Mouse (Mus musculus) activated CD4-positive, CD25-positive, alpha-beta regulatory T cell, adult 4 months (primary cell): ENCODE measurements at regions not wholly inside any gene's neighbourhood (a gene's known extent, or its start where the extent isn't known, plus 50 kb on each side); places are given as distances from the start of the nearest gene placed in this dataset.

Experiments used
- ATAC-seq: one replicate; pipeline ENCODE4 v1.8.0; 2017

- no peak for ATAC-seq
Measured at GRCm38 (mm10) chr2:128438161-128438822, 152.7 kb upstream of the Spdye4c start.

DNA sequence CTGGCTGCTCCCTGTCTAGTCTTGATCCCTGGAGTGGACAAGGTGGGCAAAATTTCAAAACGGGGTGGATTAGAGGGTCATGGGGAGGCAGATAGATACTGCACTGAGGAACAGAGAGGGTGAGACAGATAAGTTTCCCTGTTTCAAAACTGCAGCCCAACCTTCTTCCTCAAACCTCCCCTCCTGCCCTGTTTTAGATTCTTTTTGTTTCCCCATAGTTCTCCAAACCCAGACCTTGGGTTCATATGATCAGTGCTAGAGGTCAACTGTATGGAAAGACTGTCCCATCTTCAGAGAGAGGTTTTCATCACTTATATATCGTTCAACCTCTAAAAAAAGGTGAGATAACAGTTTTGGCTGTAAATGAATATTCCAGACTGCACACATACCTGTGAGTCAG is 152.1 kb upstream of the Spdye4c start:
- no peak for ATAC-seq

DNA sequence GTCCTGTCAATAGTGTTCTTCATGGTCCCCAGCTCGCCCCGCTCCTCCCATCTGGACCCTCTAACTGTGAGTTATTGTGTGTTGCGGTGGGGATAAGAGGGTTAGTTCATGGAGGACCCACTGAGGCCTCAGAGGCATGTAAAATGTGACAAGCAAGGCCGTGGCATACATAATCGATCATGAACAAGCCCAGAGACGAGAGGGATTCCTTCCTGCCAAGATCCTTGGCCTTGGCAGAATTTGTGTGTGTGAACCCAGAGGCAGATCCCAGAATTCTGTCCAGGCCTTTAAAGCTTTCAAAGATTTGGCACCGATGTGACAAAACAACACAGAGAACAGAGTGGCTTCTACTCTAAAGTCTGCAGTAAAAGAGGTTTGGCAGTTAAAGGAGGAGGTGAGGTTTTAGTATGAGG is 146.4 kb upstream of the Spdye4c start:
- ATAC-seq, result no peak

- ATAC-seq, result no peak
Measured at GRCm38 (mm10) chr2:128445443-128445842, 145.6 kb upstream of the Spdye4c start.

DNA sequence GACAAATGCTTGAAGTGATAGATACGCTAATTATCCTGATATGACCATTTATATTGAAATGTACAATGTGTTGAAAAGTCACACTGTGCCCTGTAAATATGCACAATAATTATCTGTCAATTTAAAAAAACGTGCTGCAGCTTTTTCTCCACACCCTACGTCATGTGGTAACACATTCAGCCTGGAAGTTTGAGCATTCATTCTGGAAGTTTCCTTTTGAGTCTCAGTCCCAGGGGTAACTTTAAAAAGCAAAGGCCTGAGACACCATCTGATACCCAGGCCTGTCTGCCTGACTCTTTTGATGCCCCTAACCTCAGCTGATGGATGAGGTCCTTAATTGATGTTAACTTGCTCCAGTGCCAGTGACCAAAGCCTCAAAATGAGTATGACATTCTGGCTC is 141.7 kb upstream of the Spdye4c start:
- no peak for ATAC-seq

DNA sequence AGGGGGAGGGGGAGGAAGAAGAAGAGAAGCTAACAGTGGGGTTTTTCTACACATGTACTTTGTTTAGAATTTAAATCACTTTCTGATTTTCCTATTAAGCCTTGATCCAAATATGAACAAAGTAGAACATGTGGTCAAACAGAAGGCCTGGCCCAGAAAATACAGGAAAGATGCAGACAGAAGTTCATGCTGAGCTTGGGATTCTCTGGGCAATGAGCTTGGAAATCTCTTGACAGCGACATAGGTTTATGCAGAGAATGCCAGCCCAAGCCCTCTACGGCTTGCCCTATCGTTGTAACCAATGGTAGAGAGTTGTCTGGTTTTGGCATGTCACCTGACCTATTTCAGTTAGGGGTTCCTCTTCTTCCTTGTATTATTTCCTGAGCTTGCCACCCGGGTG is 141.0 kb upstream of the Spdye4c start:
- no peak for ATAC-seq

- peak; percentile 99 for ATAC-seq
Measured at GRCm38 (mm10) chr2:128451554-128452239, 139.3 kb upstream of the Spdye4c start.

GRCm38 (mm10) chr2:128452582-128452981 is 138.4 kb upstream of the Spdye4c start:
- no peak for ATAC-seq

GRCm38 (mm10) chr2:128454509-128454908 is 136.5 kb upstream of the Spdye4c start:
- ATAC-seq, result no peak

DNA sequence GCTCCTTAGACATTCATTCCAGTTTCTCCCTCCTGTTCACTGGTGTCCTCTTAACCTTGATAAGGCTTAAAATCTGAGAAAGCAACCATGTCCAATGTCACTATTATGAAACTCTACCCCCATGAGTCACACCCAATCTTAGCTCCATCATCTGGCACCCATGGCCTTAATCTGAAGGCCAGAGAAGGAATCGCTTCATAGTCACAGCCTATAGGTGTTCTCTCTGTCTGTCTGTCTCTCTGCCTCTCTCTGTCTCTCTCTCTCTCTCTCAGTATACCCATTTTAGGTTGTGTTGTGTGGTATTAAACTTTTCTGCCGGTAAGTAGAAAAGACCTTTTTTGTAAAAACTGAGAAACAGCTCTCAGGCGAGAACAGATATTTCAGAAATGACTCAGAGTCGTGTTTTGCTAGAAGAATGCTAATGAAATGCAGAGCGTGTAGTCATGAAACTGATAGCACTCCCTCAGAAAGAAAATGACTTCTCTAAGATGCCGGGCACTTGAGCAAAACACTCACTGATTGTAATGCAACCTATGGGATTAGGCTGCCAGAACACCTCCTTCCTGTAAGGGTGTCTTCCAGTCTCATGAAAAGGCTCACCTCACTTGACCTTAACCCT is 133.3 kb upstream of the Spdye4c start:
- ATAC-seq, result peak; percentile 62

GRCm38 (mm10) chr2:128465214-128465984 is 125.6 kb upstream of the Spdye4c start:
- ATAC-seq, result peak; percentile 33

DNA sequence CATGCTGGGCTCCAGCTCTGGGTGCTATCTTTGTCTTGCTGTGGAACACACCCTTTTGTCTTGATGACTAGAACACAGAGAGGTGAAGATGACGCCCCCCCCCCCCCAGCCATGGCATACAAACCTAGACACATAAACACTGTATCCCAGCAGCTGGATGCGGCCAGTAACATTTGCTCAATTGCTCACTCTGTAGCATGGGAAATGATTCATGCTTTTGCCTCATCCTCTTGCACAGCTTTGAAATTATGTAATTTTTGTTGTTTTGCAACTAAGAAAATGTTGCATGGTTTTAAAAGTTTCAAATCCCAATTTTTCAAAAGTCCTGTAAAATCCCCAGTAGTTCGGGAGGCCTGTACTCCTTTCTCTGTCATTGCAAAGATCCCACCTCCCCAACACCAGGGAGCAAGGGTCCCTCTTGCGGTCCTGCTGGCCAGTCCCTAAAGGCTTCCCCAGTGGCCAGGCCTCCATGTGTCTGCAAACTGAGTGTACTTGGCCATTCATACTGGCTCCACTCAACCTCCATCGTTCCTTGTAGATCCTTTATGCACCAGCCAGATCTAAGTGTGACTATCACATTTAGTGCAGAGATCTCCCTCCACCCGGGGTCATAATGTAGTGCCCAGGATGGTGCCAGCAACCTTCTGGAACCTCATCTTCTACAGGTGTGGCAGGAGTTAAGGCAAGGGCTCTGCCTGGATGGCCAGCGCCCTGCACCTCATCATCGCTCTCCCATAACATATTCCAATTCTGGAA is 123.3 kb upstream of the Spdye4c start:
- ATAC-seq, result no peak

DNA sequence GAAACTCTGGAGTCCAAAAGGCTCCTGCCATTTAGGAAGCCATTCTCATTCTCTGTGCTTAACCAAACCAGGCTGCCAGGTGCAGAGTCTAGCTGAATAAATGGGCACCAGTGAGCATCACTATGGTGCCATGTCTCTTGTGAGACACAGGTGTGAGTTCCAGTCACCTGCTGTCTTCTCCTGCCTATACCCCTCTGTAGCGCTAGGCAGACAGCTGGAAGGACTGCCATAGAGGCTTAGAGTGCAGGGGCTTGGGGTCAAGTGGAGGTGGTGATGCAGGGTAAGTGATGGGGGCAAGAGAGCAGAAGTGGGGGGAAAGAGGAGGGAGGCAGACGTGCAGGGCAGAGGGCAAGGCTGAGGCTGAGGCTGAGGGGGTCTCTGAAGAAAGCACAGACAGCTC is 122.7 kb upstream of the Spdye4c start:
- ATAC-seq, result no peak

DNA sequence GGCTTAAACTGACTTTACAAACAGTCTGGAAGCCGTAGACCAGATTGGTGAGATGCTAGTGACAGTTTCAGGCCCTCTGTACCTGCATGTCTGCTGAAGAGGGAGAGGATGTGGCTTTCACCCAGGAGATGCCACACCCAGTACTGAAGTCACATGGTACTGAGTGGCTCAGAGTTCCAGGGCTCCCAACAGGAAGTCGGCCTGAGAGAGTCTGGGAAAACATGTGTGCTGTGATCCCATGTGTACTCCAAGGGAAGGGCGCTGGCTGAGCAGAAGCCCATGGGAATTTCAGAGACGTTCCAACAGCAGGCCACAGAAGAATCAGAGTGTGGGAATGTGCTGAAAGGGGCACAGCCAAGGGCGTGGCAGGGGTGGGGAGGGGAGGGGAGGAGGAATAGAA is 120.7 kb upstream of the Spdye4c start:
- ATAC-seq, result peak; percentile 95

DNA sequence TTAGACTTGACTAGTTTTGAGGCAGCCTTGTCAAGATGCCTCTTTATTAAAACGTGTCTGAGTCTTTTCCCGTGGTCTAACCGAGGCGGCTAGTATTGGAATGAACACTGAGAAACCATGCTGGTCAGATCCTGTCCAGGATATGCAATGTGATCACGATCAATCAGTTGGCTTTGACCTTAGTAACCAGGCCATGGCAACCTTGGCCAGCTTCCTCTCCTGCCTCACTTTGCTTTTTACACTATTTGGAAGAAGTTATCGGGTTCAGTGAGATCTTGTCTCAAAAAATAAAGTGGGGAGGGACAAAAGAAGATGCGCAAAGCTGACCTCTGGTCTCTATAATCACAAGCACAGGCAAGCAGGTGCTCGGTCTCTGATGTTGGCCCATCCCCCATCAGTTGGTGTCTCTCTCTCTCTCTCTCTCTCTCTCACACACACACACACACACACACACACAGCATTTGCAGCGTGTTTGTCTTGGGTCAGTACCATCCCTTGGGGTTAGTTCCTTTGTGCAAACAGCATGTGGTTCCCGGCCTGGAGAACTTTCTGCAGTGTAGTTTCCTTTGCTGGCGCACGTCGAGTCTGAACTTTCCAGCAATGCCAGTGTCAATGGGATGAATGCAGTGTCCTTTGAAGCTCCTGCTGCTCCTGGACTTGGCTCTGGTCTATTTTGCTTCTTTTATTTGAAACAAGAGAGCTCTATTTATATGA is 117.6 kb upstream of the Spdye4c start:
- ATAC-seq, result no peak

DNA sequence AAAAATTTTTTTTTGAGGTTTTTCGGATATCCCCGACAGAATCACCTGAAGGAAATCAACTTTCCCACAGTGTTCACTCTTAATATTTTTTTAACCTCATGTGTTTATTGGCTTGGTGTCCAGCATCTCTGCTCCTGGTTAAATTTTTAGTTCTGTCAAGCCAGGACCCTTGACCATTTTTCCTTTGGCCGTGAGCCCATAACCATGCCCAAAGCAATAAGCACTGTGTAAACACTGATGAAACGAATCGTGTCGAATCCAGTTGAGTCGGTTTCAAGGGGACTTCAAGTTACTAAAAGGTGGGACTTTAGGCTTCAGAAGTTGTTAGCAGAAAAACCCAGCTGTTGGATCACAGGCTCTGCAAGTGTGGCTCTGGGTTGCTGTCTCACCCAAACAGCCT is 117.0 kb upstream of the Spdye4c start:
- no peak for ATAC-seq

- peak; percentile 54 for ATAC-seq
Measured at GRCm38 (mm10) chr2:128477242-128477641, 113.8 kb upstream of the Spdye4c start.

DNA sequence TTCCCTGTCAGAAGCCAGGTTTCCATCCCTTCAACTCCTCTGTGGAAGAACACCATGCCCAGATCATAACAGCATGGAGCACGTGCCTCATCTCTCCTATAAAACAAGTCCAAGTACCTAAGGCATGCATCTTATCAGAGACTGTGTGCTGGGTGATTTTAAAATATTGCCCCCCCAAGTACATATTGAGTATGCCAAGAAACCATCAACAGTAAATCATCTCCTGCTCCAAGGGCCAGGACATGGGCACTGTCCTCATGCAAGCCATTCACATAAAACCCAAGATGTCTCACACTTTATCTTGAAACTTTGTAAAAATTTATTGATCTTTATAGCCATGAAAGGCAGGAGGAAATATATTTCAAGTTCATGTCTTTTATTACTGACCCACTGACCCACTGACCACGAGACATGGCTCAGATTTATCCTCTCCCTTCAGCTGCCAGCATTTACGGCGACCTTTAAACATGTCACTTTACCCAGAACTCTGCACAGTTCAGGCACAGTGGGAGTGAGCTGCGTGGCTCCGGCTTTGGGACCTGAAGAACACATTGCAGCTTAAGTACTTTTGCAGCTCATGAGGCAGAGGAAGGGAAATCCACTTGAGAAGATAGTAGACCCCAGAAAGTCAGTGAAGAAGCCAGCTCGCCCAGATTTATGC is 99.7 kb upstream of the Spdye4c start:
- no peak for ATAC-seq

DNA sequence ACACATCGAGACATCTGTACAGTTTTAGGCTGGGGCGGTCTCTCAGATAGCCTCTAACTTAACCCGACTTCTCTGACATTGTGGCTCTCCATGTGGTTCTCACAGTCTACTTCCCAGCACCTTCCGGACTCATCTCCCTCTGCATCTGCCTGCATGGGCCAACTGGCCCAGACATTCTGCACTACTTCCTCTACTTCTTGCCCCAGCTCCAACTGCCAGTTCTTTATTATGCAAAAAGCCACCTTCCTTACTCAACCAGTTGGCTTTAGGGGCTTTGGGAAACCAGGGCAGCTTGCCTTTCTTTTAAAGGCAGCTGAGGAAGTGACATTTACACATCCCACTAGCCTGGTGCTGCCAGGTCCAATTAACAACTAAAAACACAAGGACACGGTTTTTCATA is 97.1 kb upstream of the Spdye4c start:
- no peak for ATAC-seq

DNA sequence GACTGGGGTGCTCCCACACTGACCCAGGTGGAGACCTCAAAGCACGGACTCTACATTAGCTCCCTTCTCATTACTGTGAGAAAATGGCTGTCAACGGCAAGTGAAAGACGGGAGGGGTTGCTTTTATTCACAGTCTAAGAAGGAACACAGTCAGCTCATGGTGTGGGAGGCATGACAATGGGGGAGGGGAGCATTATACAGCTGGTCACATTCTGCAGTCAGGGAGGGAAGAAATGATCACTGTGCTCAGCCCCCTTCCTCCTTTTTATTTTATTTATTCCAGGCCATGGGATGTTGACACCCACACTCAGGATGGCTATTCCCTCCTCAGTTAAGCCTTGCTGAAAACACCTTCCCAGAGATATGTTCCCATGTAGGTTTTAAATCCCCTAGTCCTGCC is 93.1 kb upstream of the Spdye4c start:
- ATAC-seq, result no peak

GRCm38 (mm10) chr2:128498611-128499010 is 92.4 kb upstream of the Spdye4c start:
- ATAC-seq, result no peak
